Mouse (Mus musculus) neural tube, embryonic 13.5 days (tissue): ENCODE results near the gene Pawr. TPM values are rescaled to one million over a fixed set of nuclear protein-coding genes. Genes with fewer than 3 reads are reported as not detected.

Experiments
- ATAC-seq: fragments of 200-750 bp; cut with Nextera tagmentation; 2 replicates; pipeline ENCODE4 v1.8.0; 2017; ENCODE audit warnings: low read depth, mild to moderate bottlenecking, moderate TSS enrichment, moderate library complexity
- H3K27ac ChIP-seq: fragments of 300-500 bp; sonication (generic); replicated peaks from 2 replicates; pipeline ENCODE4 v1.5.1; 2015; ENCODE audit warnings: moderate library complexity, mild to moderate bottlenecking, inconsistent platforms
- H3K27me3 ChIP-seq: fragments of 300-500 bp; sonication (generic); 2 replicates; pipeline ENCODE4 v1.6.1; 2015; ENCODE audit warnings: mild to moderate bottlenecking, inconsistent platforms
- H3K36me3 ChIP-seq: fragments of 300-500 bp; sonication (generic); 2 replicates; pipeline ENCODE4 v1.6.1; 2015; ENCODE audit warnings: mild to moderate bottlenecking, inconsistent platforms
- H3K4me1 ChIP-seq: fragments of 300-500 bp; sonication (generic); replicated peaks from 2 replicates; pipeline ENCODE4 v1.6.1; 2015; ENCODE audit warnings: inconsistent platforms
- H3K4me2 ChIP-seq: fragments of 300-500 bp; sonication (generic); 2 replicates; pipeline ENCODE4 v1.6.1; 2015; ENCODE audit warnings: inconsistent platforms, mild to moderate bottlenecking, moderate library complexity
- H3K4me3 ChIP-seq: fragments of 300-500 bp; sonication (generic); 2 replicates; pipeline ENCODE4 v1.5.1; 2015; ENCODE audit warnings: mild to moderate bottlenecking, inconsistent platforms
- H3K9ac ChIP-seq: fragments of 300-500 bp; sonication (generic); 2 replicates; pipeline ENCODE4 v1.6.1; 2015; ENCODE audit warnings: moderate library complexity, mild to moderate bottlenecking, inconsistent platforms
- H3K9me3 ChIP-seq: fragments of 300-500 bp; sonication (generic); 2 replicates; pipeline ENCODE4 v1.6.1; 2016; ENCODE audit warnings: inconsistent platforms
- WGBS: fragments of 180-500 bp; shearing (Covaris S2); methylation state at CpG from one replicate; pipeline ENCODE4 v1.1.7; 2015; 5-methylcytosine and 5-hydroxymethylcytosine counted together
- polyA plus RNA-seq: library from polyadenylated mRNA; unstranded; fragments of >200 nt; fragmentation: Nextera tagmentation; extraction: Ambion mirVana; gene quantifications from 2 replicates; pipeline ENCODE4 v1.2.1, GENCODE M21; 2015

Pawr gene
- polyA plus RNA-seq: 4.8 TPM in 2 replicates

DNA sequence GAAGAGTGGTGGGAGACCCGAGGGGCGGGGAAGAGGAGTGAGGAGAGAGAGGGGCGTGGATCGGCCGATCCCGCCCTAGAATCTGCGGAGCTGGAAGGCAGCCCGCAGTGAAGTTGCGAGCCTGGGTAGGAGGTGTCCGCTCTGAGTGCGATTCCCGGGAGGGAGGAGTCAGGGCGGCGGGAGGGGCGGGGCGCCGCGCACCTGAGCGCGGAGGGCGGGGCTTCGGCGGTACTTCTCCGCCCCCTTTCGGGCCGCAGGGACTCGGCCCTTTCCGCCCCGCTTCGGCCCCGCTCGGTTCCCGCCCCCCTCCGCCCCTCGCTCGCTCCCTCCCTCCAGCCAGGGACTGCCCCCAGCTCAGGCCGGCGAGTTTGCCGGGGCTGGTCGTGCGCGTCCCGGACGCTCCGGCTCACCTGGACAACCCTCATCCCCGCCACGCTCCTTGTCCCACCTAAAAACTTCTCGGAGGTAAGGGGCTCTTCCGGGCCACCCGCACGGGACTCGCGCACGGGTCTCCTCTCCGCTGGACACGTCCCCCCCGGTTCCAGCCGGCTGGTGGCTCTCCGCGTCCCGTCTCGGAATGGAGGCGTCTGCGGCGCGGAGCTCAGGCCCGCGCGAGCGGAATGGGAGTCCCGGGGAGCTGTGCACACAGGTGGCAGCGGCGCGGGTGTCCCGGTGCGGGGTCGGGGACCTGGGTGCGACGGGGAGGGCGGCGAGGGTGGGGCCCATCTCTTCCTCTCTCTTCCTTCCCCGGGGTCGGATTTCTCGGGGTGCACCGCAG lies at the start of gene Pawr:
Gene Pawr, plus strand, starts transcription at position 338 of the 778 bp plus-strand sequence.
- Histone ChIP-seq H3K9me3 (no peaks in the 10 kb centered on the region), H3K9ac (peak within 1 kb of the TSS; percentile 75), H3K4me3 (peak within 1 kb of the TSS; percentile 84), H3K4me1 (peaks cover 17% of the 10 kb centered on the region), H3K4me2 (peak within 1 kb of the TSS; percentile 95), H3K36me3 (no peaks in the 10 kb centered on the region), H3K27me3 (peaks cover 30% of the 10 kb centered on the region), H3K27ac (peak within 1 kb of the TSS; percentile 39)
- WGBS: under 1% methylated on average over 77 of the region's 85 CpGs
- peak; percentile 91 for ATAC-seq

DNA sequence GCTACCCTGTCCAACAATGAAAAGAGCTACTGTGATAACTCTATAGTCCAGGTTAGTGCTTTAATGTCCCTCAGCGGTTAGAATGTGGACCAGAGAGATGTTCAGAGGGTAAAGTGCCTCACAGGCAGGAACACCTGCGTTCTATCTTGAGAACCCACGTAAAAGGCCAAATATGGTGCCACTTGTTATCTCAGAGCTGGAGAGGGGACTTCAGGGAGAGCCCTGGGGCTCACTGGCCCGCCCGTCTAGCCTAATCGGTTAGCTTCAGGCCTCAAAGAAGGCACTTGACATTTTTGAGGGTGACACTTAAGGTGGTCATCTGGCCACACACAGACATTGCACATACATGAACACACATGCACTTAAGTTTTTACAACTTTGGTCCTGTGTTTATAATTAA lies 49.6 kb upstream of the Pawr start:
- ATAC-seq: no peak
- H3K9ac ChIP-seq: no peak overlapping the region
- no peak overlapping the region for H3K4me2 ChIP-seq
- peaks cover 22% of the 10 kb centered on the region for H3K36me3 ChIP-seq
- WGBS: 92% methylated on average over 6 of the region's 6 CpGs
- H3K4me1 ChIP-seq: no peaks in the 10 kb centered on the region
- H3K9me3 ChIP-seq: no peaks in the 10 kb centered on the region
- no peaks in the 10 kb centered on the region for H3K27me3 ChIP-seq
- no peak overlapping the region for H3K4me3 ChIP-seq
- no peak overlapping the region for H3K27ac ChIP-seq

DNA sequence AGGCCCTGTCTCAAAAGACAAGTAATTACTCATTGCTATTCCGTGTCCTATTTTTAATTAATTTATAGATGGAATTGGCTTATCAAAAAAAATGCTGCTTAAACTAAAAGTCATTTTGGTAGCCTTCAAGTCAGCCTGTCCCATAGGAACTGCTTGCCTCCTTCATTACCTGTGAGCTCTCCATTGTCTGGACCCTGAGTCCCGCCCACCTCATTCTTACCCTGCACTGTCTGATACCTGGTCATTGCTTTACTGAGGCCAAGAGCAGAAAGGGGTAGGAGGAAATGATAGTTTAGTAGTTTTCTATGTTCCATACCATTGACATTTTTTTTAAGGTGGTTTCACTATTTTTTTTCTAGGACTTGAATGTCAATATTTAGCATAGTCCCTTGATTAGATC lies 48.5 kb upstream of the Pawr start:
- Histone ChIP-seq H3K27me3 (no peaks in the 10 kb centered on the region), H3K9me3 (no peaks in the 10 kb centered on the region), H3K4me1 (no peaks in the 10 kb centered on the region), H3K4me3 (no peak overlapping the region), H3K9ac (no peak overlapping the region), H3K36me3 (peaks cover 12% of the 10 kb centered on the region), H3K4me2 (no peak overlapping the region), H3K27ac (no peak overlapping the region)
- no peak for ATAC-seq
- WGBS: 83% methylated on average over 2 of the region's 2 CpGs

DNA sequence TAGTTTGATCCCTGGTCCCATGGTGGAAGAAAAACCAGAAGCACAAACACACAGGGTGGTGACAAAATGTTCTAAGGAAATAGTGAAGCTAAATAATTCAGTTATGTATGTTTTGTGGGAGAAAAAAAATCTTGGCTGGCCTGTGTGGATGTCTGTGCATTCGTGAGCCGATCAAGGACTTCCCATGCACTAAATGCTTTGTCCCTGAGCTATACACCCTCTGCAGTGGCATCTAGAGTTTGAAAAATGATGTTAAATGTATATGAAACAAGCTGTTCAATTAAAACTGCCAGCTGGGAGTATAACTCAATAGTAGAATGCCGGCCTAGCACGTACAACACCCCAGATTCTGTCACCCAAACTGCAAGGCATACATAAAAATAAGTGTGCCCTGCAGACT lies 48.1 kb upstream of the Pawr start:
- Histone ChIP-seq H3K9ac (no peak overlapping the region), H3K4me2 (no peak overlapping the region), H3K9me3 (no peaks in the 10 kb centered on the region), H3K27me3 (no peaks in the 10 kb centered on the region), H3K4me1 (no peaks in the 10 kb centered on the region), H3K27ac (no peak overlapping the region), H3K36me3 (peaks cover 12% of the 10 kb centered on the region), H3K4me3 (no peak overlapping the region)
- WGBS: 80% methylated on average over 4 of the region's 4 CpGs
- ATAC-seq: no peak

DNA sequence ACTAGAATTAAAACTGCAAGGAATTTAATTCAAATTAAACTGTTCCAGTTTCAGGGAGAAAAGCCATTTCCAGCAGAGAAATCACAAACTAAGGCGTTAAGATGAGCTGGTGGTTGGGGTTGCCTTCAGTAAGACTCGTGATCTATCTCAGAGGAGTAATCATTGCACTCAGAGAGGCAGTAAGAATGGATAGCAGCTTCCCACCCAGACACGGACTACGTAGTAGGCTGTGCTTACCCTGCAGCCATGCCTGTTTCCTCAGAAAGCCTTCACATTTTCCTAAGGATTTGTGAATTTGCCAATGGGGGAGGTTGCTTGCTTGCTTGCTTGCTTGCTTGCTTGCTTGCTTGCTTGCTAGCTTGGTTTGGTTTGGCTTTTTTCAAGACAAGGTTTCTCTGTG lies 47.5 kb upstream of the Pawr start:
- no peak for ATAC-seq
- Histone ChIP-seq H3K4me2 (no peak overlapping the region), H3K36me3 (peaks cover 12% of the 10 kb centered on the region), H3K4me3 (no peak overlapping the region), H3K4me1 (no peaks in the 10 kb centered on the region), H3K27me3 (no peaks in the 10 kb centered on the region), H3K27ac (0 out of 2 replicates have a peak overlapping the region, but pooled peaks have one; percentile 28), H3K9me3 (no peaks in the 10 kb centered on the region), H3K9ac (no peak overlapping the region)
- WGBS: 68% methylated on average over 4 of the region's 4 CpGs

DNA sequence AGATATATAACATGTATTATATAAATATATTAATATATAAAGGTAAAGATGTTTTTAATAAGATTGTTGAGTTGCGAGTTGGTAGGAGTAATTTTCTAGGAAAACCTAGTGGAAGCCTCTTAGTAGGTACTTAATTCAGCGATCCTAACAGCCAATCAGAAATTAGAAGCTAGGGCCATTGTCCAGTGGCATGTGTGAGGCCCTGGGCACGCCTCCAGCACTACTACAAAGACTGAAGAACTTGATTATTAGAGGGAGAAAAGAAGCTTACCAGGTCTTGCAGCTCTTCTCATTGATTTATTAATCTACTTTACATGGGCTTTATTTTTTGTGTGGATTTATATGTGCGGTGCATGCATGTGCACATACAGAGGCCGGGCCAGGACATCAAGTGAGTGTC lies 46.9 kb upstream of the Pawr start:
- no peak overlapping the region for H3K4me2 ChIP-seq
- no peaks in the 10 kb centered on the region for H3K27me3 ChIP-seq
- ATAC-seq: no peak
- 84% methylated on average over 5 of the region's 5 CpGs for WGBS
- no peaks in the 10 kb centered on the region for H3K9me3 ChIP-seq
- peaks cover 9% of the 10 kb centered on the region for H3K36me3 ChIP-seq
- no peak overlapping the region for H3K4me3 ChIP-seq
- H3K27ac ChIP-seq: no peak overlapping the region
- no peak overlapping the region for H3K9ac ChIP-seq
- H3K4me1 ChIP-seq: no peaks in the 10 kb centered on the region

DNA sequence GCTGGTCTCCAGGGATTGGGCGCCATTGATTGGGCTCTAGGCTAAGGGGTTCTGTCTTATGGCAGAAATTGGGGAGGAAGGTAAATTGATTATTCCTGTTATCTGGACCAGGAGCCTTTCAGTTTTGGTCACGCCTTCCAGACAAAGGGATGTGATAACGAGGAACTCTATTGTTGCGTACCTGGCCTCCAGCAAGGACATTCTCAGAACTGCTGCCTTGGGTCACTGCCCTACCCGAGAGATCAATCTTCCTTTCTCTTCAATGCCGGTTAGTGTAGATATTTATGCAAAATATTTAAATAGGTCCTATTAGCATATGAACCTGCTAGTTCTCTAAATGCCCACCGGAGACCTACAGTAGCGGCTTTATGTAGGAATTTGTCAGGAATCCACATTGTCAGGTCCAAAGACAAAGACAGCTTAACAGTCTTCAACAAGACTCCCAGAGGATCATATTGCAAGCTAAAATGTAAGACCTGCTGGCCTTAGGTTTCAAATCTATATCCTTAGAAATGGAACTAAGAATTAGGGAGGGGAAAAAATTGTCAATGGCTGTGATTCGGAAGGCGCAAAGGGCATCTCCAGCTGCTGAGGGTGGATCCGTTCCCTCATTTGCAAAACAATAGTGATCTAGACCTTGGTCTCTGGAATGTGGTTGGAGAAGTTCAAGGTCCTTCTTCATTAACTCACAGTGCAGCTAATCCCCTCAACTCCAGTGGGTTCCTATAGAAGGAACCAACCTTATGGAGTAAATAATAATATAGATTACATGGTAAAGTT lies 45.1 kb upstream of the Pawr start:
- Histone ChIP-seq H3K9ac (no peak overlapping the region), H3K27ac (no peak overlapping the region), H3K4me3 (no peak overlapping the region), H3K27me3 (no peaks in the 10 kb centered on the region), H3K9me3 (no peaks in the 10 kb centered on the region), H3K4me2 (no peak overlapping the region), H3K4me1 (no peaks in the 10 kb centered on the region), H3K36me3 (no peaks in the 10 kb centered on the region)
- ATAC-seq: 0 out of 2 replicates have a peak, but pooled peaks have one; percentile 3
- WGBS: 70% methylated on average over 11 of the region's 11 CpGs

DNA sequence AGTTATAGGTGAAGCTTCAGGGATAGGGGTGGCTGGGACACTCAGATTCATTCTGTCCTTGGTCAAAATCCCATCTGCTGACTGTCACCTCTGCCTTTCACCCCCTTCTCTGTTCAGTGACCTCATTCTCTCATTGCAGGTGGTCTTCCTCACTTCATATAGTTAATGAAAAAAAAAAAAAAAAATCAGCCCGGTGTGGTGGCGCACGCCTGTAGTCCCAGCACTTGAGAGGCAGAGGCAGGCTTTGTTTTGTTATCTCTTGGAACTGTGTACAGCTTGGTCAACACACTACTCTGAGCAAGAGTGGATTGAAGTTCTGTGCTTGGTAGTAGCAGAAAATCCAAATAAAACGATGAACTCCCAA lies 44.5 kb upstream of the Pawr start:
- ATAC-seq: 0 out of 2 replicates have a peak, but pooled peaks have one; percentile 26
- Histone ChIP-seq H3K4me2 (no peak overlapping the region), H3K9me3 (no peaks in the 10 kb centered on the region), H3K36me3 (no peaks in the 10 kb centered on the region), H3K4me1 (no peaks in the 10 kb centered on the region), H3K27ac (no peak overlapping the region), H3K27me3 (no peaks in the 10 kb centered on the region), H3K4me3 (no peak overlapping the region), H3K9ac (no peak overlapping the region)
- WGBS: 79% methylated on average over 4 of the region's 4 CpGs

DNA sequence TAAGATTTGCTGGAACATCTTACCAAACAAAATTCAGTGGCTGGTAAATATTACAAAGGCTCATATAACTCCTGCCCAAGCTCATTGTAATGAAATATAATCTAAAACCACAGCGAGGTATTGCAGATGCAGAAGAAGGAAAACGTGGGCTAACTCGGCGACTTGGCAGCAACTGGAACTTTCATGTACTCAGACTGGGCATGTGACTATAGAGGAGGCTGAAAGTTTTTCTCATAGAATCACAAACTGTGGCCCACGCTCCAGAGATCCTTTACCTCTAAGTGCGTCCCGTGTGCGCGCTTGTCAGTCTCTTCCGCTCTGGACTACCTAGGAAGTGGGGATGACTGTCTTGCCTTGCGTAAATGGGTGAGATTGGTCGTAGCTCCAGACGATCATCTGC lies 41.9 kb upstream of the Pawr start:
- H3K9me3 ChIP-seq: no peaks in the 10 kb centered on the region
- ATAC-seq: no peak
- no peak overlapping the region for H3K4me2 ChIP-seq
- H3K4me1 ChIP-seq: no peaks in the 10 kb centered on the region
- H3K9ac ChIP-seq: no peak overlapping the region
- H3K27ac ChIP-seq: no peak overlapping the region
- H3K4me3 ChIP-seq: no peak overlapping the region
- no peaks in the 10 kb centered on the region for H3K27me3 ChIP-seq
- H3K36me3 ChIP-seq: no peaks in the 10 kb centered on the region
- WGBS: 97% methylated on average over 13 of the region's 13 CpGs

DNA sequence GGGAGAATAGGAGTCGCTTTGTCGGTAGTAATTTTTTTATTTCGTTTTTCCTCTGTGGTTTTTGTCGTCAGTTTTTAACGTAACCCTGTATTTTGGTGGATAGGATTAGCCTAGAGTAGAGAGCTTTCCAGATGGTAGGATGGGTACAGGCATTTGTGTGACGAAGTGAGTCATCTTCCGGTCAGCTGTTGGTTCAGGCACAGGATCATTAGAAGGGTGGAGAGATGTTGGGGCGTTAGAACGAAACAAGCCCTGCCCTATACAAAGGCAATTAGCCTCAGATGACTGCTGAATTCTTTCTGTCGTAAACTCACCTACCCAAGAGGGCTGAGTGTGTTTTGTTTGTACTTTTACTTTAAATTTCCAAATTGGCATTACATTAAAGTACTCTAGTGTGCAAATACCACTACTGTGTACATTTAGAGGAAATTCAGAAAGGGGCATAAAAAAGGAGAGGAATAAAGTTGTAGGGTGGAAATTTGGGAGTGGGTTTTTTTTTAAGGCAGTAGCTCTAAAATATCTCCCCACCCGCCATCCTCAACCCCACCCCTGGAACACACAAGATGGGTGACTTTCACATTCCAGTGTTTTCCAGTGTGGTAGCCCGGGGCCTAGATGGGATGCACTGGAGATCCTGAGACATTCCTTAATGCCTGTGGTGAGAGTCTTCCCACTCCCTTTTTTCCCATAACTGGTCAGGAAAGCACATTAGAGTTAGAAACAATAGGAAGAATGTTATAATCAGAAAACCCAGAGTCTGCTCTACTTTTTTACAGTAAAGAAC lies 40.0 kb upstream of the Pawr start:
- H3K4me3 ChIP-seq: no peak overlapping the region
- H3K9me3 ChIP-seq: no peaks in the 10 kb centered on the region
- 77% methylated on average over 12 of the region's 12 CpGs for WGBS
- no peaks in the 10 kb centered on the region for H3K27me3 ChIP-seq
- H3K4me2 ChIP-seq: no peak overlapping the region
- no peak for ATAC-seq
- H3K4me1 ChIP-seq: no peaks in the 10 kb centered on the region
- H3K9ac ChIP-seq: no peak overlapping the region
- no peak overlapping the region for H3K27ac ChIP-seq
- no peaks in the 10 kb centered on the region for H3K36me3 ChIP-seq

DNA sequence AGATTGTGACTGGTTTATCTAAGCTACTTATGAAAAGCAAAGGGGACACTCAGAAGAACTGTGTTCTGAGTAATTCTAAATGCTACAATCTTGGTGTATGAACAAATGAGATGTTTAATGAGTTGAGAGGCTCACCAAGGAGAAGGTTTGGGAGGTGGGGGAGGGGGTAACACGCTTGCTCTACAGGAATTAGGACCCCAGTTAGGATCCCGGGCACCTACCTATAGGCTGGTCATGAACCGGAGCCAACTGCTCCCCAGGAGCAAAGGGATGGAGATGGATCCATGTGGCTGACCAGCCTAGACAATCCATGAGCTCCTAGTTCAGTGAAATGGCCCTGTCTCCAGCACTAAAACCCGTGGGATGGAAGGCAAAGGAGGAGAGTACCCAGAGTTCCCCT lies 39.3 kb upstream of the Pawr start:
- ATAC-seq: no peak
- Histone ChIP-seq H3K9me3 (no peaks in the 10 kb centered on the region), H3K27me3 (no peaks in the 10 kb centered on the region), H3K9ac (no peak overlapping the region), H3K27ac (no peak overlapping the region), H3K4me3 (no peak overlapping the region), H3K4me2 (no peak overlapping the region), H3K4me1 (no peaks in the 10 kb centered on the region), H3K36me3 (no peaks in the 10 kb centered on the region)
- 79% methylated on average over 4 of the region's 4 CpGs for WGBS

DNA sequence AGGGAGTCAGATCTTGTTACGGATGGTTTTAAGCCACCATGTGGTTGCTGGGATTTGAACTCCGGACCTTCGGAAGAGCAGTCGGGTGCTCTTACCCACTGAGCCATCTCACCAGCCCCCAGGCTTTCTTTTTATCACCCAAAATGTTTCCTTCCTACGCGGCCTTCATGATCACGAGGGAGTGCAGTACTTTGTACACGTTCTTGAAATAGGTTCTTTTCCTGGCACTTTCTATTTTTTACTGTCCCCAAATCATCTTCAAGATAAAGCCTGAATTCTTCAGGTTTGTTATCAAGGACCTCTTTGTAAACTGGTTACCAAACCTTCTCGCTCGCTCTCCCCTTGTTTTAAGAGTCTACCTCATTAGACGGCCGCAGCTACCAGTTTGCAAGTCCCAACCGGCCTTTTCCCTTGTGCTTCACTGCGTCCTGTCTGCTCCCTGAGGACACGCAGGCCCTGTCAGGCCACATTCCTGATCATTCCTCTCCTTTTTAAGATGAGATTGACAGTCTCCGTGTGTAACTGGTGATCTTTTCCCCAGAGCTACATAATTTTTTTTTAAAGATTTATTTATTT lies 38.2 kb upstream of the Pawr start:
- WGBS: 92% methylated on average over 16 of the region's 16 CpGs
- H3K4me3 ChIP-seq: no peak overlapping the region
- no peaks in the 10 kb centered on the region for H3K4me1 ChIP-seq
- no peaks in the 10 kb centered on the region for H3K36me3 ChIP-seq
- ATAC-seq: no peak
- no peaks in the 10 kb centered on the region for H3K27me3 ChIP-seq
- no peak overlapping the region for H3K9ac ChIP-seq
- H3K27ac ChIP-seq: no peak overlapping the region
- H3K9me3 ChIP-seq: no peaks in the 10 kb centered on the region
- no peak overlapping the region for H3K4me2 ChIP-seq
